ENCODE assay signal across 12 mouse cellular contexts in the genomic region with DNA sequence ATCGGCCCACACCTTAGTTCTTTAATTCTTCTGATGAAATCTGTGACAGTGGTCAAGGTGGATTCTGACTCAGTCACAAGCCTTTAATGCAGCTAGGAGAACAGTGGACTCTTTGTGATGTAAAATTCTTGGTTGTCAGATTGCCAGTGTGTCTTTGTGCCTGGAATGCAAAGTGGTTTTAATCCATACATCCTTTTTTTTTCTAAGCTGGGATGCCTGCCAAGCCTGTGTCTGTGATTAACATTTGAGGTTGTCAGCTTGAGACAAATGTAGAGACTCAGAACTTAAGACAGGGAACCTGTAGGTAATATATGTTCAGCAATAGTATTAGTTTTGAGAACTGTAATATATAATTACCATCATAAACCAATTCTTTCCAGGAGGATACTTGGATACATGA. TPM values are rescaled to one million over a fixed set of nuclear protein-coding genes. Genes with fewer than 3 reads are reported as not detected.
DNase-seq lines count a peak whose midpoint lies in the region; ATAC-seq and TF ChIP-seq lines count a peak whose summit lies in the region.
"Had no signal": no experiment of that assay in that cellular context is flagged by ENCODE, and none has a peak within 500 bp of the region (broad histone marks: within the 10 kb centered on the region; RNA-seq: fewer than 3 reads in every experiment).

No protein-coding gene starts in this region.

- H3K4me2 ChIP-seq in forebrain, postnatal 0 days (ENCODE audit: low read depth), result no peak overlapping the region
- H3K4me2 ChIP-seq in midbrain, postnatal 0 days (ENCODE audit: low read depth, low read length, poor library complexity, severe bottlenecking), result no peak overlapping the region

- H3K36me3 ChIP-seq in forebrain, postnatal 0 days (ENCODE audit: insufficient read depth), result no peaks in the 10 kb centered on the region
- no peaks in the 10 kb centered on the region for H3K36me3 ChIP-seq in midbrain, postnatal 0 days (ENCODE audit: insufficient read depth, low read length)

- no peak for ATAC-seq in forebrain, postnatal 0 days
- ATAC-seq in midbrain, postnatal 0 days (ENCODE audit: low FRiP score), result no peak

- no peaks in the 10 kb centered on the region for H3K9me3 ChIP-seq in forebrain, postnatal 0 days (ENCODE audit: low read length)
- no peaks in the 10 kb centered on the region for H3K9me3 ChIP-seq in midbrain, postnatal 0 days (ENCODE audit: low read length)

- intact Hi-C loops in left cerebral cortex, postnatal 4 days (cut with DNase I), result no loop called here

- H3K27ac ChIP-seq in forebrain, postnatal 0 days (ENCODE audit: low read depth, low read length), result no peak overlapping the region
- no peak overlapping the region for H3K27ac ChIP-seq in midbrain, postnatal 0 days (ENCODE audit: low read depth, low read length)
- H3K27ac ChIP-seq: liver, embryonic 14.5 days had no signal

- no peak for TF ChIP-seq CTCF in forebrain, postnatal 0 days (IDR thresholded peaks at IDR 0.05; ENCODE audit: low read depth)
- no peak for TF ChIP-seq CTCF in midbrain, postnatal 0 days (IDR thresholded peaks at IDR 0.05)

- DNase-seq in left cerebral cortex, postnatal 4 days, result peak; percentile 3
- DNase-seq in left cerebral cortex, adult 18-20 months (ENCODE audit: low spot score in 2 of 2), result no peak
- DNase-seq in ZHBTc4 (ENCODE audit: low read depth, low spot score), result peak; percentile 49
- DNase-seq in forebrain, postnatal 0 days, result peak; percentile 47
- DNase-seq in midbrain, postnatal 0 days (ENCODE audit: low spot score), result peak; percentile 72
- DNase-seq in testis, postnatal 10 days (ENCODE audit: low spot score), result no peak
- no peak for DNase-seq in natural killer cell, adult 2 months (ENCODE audit: low spot score in 2 of 2)
- DNase-seq: kidney, adult 11 months had no signal

- H3K4me1 ChIP-seq in forebrain, postnatal 0 days (ENCODE audit: insufficient read depth), result no peaks in the 10 kb centered on the region
- peaks cover 3% of the 10 kb centered on the region; the same call in 1 of the 2 replicates for H3K4me1 ChIP-seq in midbrain, postnatal 0 days (ENCODE audit: insufficient read depth, low read length)

- no peak overlapping the region for H3K4me3 ChIP-seq in forebrain, postnatal 0 days (ENCODE audit: low read depth, low read length)
- H3K4me3 ChIP-seq in midbrain, postnatal 0 days (ENCODE audit: low read depth, low read length), result no peak overlapping the region

- no peak overlapping the region for H3K9ac ChIP-seq in forebrain, postnatal 0 days
- H3K9ac ChIP-seq in midbrain, postnatal 0 days (replicated peaks; ENCODE audit: low read length, poor library complexity, severe bottlenecking), result no peak overlapping the region
- H3K9ac ChIP-seq: liver, embryonic 14.5 days had no signal

- no peaks in the 10 kb centered on the region for H3K27me3 ChIP-seq in forebrain, postnatal 0 days (ENCODE audit: insufficient read depth, low read length)
- H3K27me3 ChIP-seq in midbrain, postnatal 0 days (ENCODE audit: insufficient read depth, low read length), result no peaks in the 10 kb centered on the region
- H3K27me3 ChIP-seq: CH12.LX had no signal

- 2% methylated on average over 1 of the region's 1 CpGs for WGBS in forebrain, postnatal 0 days
- WGBS in midbrain, postnatal 0 days, result 21% methylated on average over 1 of the region's 1 CpGs

RNA-seq across cellular contexts. Expression of a gene that starts 23.3 kb away (rescaled TPM):
- total RNA-seq in left cerebral cortex, postnatal 4 days (2021), result 10 to 100 TPM; 62.4 to 69.9 TPM
- 10 to 100 TPM; 74.1 to 78.6 TPM for total RNA-seq in left cerebral cortex, adult 18-20 months (2021)
- 44.5 and 54.6 TPM in 2 replicates for total RNA-seq in forebrain, postnatal 0 days (2014; rRNA removed)
- polyA plus RNA-seq in forebrain, postnatal 0 days (2015; fragmentation: Nextera tagmentation; extraction: Ambion mirVana), result 5.1 and 12.2 TPM in 2 replicates
- total RNA-seq in midbrain, postnatal 0 days (2014; rRNA removed), result 87.1 and 101 TPM in 2 replicates
- polyA plus RNA-seq in midbrain, postnatal 0 days (2015; fragmentation: Nextera tagmentation; extraction: Ambion mirVana), result 24.3 and 29.3 TPM in 2 replicates
- total RNA-seq: CH12.LX; common myeloid progenitor, adult 5-6 weeks; neutrophil, adult 5-6 weeks had no signal

Comparison
In these comparisons a context has a peak if more than half of its experiments do, and no peak if none do; other contexts are left out.
1. DNase-seq: peak in left cerebral cortex, postnatal 4 days (single experiment), ZHBTc4 (single experiment), forebrain, postnatal 0 days (single experiment) and midbrain, postnatal 0 days (single experiment); none in left cerebral cortex, adult 18-20 months (0 of 2), testis, postnatal 10 days (single experiment) and natural killer cell, adult 2 months (0 of 2).